Mouse (Mus musculus) adrenal gland, postnatal 10 days (tissue): ENCODE measurements around the gene Etl4. TPM values are rescaled to one million over a fixed set of nuclear protein-coding genes. Genes with fewer than 3 reads are reported as not detected.
A peak's percentile ranks its signal among the peaks of the same experiment; 100 is the strongest.
"Not testable (repeated sequence)": the region's sequence is repeated elsewhere in the genome, so short reads cannot be mapped to it uniquely, and the experiment has no call there.

Source experiments
- DNase-seq: peaks from one replicate; pipeline ENCODE4 v3.0.0; 2021; ENCODE audit warnings: mixed read lengths
- total RNA-seq, 2 experiments: library from RNA; stranded (reverse); gene quantifications; 2 replicates each; pipeline ENCODE4 v1.2.3; 2021

The Etl4 gene
- total RNA-seq, 2 experiments from 2014 or later = 34.0 to 57.7 TPM

DNA sequence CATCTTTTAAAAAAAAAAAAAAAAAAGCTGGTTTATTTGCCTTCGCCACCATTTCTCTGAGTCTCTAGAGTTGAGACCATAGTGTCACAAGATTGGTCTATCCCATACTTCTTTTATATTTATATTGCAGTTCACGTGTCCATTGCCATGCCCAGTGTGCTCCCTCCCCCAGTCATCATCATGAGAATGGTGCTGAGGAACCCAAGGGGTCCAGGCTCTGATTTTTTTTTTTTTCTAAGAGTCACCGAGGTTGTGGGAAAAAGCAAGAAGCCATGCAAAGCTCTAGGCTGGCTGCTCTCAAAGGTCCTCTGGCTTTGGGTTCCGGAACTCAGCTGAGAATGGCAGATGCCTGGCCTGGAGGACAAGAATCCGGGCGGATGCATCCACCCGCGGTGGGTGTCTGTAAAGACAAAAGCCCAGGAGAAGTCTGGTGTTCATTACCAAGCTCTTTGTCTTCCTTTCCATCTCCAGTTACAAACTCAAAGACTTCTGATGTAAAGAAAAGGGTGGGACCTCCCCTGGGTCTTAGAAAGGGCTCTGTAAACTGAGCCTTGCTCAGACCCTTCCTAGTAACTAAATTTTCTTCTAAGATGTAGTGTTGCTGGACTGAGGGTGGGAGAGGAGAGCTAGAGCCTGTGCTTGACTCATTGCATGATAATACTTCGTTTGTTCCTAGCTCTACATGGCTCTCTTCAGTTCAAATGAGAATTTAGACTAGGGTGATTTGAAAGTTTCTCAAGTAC, 745.2 kb downstream of the Etl4 start:
- DNase-seq = no peak

DNA sequence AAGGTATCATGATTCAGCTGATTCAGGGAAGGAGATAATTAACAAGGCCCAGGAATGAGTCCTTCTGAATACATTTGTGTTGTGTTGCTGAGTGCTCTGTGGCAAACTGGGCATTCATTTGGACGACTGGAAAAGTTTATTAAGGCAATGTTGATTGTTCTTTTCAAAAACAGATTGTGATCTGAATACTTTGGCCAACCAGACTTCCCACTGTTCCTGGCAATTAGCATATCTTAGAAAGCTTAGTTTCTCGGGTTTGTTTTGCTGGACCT, 745.7 kb downstream of the Etl4 start:
- no peak for DNase-seq

DNA sequence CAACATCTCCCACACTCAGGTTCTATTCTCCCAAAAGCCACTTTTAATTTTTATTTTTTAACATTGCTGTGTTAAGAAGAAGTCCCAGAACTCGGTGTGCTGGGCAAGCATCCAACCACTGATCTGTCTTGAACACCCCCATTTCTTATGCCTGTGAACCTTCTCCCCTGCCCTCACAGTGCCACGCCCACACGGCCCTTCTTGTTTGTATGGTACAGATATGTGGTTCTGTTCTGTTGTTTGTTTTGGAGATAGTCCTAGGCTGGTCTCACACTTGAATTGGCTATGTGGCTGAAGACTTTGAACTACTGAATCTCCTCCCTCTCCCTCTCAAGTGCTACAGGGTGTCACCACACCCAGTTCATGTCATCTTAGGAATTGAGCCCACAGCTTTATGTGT, 748.3 kb downstream of the Etl4 start:
- DNase-seq = no peak

DNA sequence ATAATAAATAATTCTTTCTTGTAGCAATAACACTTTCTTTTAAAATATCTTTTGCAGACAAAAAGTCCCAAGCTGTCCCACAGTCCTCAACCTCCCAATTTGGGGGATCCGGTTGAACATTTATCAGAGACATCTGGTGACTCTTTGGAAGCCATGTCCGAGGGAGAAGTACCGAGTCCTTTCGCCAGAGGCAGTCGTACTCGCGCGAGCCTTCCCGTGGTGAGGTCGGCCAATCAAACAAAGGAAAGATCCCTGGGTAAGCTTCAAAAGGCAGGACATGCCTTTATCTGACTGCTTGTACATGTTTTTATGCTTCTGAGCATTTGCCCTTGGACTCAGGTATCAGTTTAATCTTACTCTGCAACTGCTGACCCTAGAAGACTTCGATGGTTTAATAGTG, 752.3 kb downstream of the Etl4 start:
- no peak for DNase-seq

DNA sequence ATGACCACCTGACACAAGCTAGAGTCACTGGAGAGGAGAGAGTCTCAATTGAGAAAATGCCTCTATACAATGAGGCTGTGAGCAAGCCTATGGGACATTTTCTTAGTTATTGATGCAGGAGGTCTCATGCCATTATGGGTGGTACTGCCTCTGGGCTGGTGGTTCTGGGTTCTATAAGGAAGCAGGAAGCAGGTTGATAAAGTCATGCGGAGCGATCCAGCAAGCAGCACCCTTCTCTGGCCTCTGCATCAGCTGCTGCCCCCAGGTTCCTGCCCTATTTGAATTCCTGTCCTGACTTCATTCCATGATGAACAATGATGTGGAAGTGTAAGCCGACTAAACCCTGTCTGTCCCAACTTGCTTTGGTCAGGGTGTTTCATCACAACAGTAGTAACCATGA, 753.1 kb downstream of the Etl4 start:
- no peak for DNase-seq

DNA sequence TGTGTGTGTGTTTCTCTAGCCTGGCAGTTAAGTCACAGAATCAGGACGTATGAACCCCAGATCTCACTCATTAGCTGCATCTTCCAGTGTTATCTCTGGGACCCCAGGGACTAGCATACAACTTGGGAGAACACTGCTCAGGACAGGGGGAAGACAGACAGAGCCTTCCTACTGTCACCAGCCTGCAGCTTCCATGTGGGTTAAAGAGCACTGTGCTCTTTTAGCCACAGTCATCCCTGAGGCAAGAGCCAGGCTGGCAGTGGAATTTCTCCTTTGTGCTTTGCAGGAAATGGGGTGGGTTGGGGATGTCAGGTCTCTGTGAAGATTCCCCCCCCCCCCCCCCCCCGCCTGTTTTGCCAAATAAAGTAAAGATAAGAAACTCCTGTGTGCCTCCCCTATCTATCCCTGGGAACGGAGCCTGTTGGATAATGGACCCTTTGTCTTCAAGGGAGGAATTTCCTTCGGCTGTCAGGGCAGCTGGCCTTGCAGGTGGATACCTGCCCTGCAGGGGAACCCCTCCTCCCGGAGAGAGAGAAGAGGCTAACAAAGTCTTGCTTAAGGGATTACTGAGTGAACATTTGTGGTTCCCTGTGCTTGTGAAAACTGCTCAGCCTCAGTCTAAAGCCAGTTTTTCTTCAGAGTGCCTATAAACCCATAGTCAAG, 755.9 kb downstream of the Etl4 start:
- no peak for DNase-seq

DNA sequence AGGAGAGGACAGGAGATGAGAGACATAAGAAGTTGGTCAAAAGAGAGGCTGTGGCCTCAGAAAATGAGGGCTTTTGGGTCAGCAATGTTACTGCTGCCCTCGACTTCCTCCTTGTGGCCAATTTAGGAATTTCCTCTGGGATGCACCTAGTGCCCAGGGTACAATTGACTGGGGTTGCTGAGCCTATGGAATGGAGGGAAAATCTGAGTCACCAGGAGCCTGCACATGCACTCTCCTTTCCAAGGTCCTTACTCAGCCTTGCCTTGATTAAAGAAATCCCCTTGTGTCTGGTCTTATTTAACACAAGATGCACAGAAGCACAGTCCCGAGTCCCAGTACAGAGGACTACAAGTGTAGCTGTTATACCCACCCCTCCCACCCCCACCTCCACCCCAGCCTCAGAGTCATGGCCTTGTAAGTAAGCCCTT, 756.5 kb downstream of the Etl4 start:
- peak; percentile 84 for DNase-seq

DNA sequence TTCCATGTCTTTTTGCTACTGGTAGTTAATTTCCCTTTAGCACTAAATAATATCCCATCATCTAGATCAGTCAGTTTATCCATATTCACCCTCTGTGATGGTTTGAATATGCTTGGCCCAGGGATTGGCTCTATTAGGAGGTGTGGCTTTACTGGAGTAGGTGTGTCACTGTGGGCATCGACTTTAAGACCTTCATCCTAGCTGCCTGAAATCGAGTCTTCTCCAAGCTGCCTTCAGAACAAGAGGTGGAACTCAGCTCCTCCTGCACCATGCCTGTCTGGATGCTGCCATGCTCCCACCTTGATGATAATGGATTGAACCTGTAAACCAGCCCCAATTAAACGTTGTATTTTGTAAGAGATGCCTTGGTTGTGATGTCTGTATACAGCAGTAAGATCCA, 758.3 kb downstream of the Etl4 start:
- DNase-seq = no peak

DNA sequence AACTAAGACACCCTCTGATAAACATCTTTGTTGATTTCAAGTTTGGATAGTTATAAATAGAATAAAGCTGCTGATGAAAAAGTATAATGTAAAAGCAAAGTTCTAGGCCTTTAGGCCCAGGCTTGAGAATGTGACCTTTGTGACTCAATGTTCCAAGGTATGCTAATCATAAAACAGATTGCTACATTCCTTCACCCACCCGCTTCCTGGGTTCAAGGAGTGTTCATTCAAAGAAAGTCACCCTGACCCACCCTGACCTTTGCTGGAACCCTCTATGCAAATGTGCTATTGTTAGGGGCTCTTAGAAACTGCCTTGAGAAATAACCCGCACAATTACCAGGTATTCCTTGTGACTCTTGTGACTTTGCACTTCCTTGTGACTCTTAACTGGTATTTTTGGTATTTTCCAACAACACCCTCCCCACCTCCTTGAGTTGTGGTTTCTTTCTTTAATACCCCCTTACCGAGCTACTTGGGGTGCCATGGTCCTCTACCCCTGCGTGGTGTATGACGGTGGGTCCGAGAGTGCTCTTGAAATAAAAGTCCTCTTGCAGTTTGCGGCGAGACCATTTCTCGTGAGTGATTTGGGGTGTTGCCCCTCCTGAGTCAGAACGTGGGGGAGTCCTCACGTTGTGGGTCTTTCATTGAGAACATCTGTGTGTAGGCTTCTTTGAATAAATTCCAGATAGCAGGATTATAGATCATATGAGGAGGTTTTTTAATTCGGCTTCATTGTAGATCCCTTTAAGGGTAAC, 758.9 kb downstream of the Etl4 start:
- not testable (repeated sequence) for DNase-seq

DNA sequence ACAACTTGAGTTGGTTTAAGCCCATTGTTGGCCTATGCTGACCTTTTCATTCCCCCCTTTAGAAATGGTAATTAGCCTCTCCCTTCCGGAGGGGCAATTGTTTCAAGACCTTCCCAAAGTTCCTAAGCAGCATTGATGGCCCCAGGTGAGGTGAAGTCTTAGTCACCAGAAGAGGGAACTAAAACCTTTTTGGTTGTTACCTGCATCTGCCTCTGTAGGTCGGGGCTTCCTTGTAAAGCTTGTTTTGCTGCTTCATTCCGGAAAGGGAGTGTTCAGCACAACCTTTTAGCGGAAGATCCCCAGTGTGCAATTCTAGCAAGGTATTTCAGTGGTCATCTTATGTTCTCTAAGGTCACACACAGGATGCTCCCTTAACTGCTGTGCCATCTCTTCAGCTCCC, 759.8 kb downstream of the Etl4 start:
- DNase-seq = no peak

DNA sequence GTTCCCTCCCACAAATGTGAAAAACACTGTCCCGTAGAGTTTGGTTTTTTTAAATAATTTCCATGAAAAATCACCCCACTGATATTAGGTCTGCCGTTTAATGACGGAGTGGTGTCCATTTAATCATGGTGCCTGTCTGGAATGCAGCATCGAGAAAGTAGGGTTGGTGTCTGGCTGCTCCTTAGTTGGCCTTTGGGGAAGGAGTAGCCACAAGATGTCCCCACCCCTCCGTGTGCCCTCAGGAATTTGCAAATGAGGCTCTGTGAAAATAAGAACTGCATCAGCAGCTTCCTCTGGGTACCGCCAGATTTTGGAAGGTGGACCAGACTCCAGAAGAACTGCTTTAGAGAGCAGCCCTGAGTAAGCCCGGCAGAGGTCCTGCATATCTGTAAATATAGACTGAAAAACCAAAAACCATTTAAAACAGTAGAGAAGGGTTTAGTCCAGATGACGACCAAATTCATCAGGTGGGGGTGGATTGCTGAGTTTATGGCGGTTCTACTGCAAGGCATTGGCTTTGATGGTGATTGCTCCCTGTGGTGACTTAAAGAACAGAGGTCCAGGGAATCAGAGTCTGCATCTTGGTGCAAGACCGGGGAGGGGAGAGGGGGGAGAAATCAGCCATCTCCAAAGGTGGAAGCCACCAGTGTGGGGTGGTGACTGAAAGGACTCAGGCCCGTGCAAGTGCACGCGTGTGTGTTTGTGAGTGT, 762.1 kb downstream of the Etl4 start:
- no peak for DNase-seq

DNA sequence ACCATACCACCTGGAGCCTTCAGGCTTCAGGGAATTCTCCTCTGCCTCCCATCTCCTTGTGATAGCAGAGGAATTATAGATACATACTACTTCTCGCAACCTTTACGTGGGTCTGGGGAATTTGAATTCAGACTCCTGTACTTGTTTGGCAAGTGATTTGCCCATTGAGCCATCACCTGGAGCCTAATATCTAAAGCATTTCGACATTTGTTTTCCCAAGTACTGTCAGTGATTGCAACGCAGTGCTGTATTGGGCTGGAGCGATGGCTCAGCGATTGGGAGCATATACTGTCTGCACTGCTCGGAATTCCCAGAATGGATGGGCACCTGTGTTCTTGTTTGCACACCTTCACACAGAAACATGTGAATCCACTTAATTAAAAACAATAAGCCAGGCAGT, 762.7 kb downstream of the Etl4 start:
- DNase-seq = no peak

DNA sequence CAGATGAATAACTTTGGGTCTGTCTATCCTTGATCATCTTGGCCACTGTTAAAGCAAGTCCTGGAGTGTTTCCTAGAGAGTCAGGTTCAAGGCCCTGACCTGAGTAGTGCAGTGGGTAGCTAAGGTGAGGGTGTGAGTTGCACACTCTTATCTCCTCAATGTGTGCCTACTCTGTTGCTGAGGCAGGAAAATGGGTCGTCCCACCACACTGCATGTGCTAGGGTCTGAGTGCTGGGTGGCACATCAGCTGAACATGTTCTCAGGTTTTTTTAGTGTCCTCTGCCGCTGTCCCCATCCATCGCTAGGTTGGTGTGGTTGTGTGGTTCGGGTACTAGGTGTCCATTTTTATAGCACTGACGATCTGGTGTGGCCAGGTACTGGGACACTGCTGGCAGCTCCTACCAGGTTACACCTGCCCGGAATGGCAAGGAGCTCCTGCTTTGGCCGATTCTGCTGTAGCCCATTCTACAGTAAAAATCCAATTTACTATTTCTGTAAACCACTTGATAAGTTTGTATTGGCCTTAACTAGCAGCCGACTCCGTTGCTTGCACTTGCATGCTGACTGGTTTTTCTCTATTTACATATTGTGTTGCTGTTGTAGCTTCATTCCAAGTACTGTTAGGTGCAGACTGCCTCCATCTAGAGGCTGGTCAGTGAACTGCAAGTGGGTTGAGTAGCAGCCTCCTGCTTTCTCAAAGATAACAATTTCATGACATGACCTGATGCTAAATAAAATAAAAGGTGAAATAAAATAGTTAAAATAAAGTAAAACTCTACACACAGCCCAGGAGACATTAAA, 763.4 kb downstream of the Etl4 start:
- peak; percentile 76 for DNase-seq

DNA sequence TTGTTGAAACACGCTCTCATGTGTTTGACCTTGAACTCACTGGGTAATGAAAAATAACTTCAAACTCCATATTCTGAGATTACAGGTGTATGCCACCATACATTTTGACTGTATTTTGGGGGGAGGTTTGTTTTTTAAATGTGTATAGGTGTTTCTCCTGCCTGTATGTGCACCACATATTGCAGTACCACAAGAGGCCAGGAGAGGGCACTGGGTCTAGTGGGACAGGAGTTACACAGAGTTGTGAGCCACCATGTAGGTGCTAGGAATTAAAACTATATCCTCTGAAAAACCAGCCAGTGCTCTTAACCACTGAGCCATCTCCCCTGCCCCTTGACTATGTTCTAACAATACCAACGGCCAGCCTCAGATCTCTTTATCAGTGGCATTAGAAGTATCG, 766.8 kb downstream of the Etl4 start:
- no peak for DNase-seq

DNA sequence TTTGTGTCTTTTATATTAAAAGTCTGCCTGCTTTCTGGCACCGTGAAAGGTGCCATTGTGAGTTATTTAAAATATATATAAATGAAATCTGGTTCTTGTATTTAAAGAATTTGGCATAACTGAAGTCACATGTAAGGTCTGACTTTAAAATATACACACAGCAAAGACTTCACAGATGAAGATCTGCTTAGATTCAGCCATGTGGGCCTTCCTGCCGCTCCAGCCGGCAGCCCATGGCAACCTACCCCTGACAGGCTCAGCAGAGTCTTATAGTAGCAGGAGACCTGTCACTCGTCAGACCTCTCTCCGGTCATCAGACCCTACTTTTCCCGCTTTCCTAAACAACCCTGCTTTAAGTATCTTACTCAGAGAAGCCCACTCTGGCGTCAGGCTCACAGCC, 769.2 kb downstream of the Etl4 start:
- DNase-seq = no peak

DNA sequence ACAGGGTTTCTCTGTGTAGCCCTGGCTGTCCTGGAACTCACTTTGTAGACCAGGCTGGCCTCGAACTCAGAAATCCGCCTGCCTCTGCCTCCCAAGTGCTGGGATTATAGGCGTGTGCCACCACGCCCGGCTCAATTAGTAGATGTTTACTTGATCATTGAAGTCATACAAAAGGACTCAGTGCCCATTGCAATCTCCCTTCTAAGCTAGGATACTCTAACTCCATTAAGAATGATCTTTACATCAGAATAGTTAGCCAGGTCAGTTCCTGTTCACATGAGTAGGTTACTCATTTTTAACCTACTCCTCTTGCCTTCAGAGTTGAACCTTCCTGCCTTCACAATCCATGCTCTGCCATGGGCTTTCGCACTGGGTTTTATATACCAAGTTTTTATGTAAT, 772.6 kb downstream of the Etl4 start:
- DNase-seq = not testable (repeated sequence)

DNA sequence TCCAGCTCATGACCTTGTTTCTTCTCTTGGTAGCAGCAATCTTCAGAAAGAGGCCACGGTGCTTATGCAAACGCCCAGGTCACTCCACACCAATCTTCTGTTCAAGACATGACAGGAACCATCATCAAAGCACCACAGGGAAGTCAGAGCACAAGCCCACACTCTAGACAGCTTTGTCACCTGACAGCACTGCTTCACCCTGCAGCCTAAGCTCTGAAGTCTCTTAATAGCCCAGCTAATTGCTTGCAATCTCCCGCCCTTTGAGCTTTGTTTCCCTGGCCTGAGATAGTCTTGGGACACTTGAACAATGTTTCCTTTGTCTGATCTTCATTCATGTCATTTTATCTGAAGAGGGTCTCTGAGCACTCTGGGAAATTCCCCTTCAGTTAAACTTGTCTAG, 779.8 kb downstream of the Etl4 start:
- no peak for DNase-seq

DNA sequence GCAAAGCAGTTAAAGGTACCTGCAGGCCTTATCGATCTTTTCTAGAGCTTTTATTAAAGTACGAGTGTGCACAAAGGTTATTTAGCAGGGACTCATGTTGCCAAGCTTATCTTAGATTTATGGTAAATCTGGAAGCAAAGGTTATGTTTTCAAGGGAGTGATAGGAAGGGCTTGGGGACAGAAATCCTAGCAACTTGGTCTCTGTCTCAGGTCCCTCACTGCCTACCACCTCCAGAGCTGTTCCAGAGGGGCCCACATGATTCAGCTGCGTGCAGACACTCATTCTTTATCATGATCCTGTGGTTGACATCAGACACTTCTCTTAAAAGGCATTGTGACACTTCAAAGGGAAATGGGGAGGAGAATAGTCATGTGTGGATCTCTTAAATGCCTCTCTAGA, 783.3 kb downstream of the Etl4 start:
- no peak for DNase-seq

DNA sequence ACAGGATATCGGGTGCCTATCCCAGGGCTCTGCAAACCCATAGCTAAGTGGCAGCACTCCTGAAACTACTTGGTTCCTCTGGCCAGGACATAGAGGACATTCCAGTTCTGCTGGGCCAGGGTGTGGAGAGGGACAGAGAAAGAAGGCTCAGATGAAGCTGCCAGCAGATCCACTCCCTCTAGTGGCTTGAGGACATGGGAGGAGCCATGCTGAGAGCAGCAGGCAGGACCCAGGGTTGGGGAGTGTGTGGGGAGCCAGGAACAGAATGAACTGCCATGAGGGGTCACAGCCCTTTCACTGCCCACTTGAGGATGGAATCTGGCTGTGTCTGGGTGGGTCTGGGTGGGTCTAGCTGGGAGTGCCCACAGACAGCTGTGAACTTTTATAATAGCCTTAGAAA, 784.2 kb downstream of the Etl4 start:
- DNase-seq = no peak

DNA sequence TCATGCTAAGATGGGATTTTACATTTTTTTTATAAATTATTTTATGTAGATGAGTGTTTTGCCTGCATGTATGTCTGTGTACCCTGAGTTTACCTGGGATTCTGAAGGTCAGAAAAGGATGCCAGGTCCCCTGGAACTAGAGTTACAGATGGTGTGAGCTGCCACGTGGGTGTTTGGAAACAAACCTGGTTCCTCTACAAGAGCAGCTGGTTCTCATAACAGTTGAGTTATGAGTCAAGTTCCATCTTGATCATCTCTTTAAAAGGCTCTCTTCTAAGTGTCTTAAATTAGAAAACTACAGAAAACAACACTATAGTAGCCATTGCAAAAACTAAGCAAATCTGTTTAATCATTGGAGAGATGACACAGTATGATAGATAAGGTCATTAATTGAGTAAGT, 788.1 kb downstream of the Etl4 start:
- DNase-seq = no peak

DNA sequence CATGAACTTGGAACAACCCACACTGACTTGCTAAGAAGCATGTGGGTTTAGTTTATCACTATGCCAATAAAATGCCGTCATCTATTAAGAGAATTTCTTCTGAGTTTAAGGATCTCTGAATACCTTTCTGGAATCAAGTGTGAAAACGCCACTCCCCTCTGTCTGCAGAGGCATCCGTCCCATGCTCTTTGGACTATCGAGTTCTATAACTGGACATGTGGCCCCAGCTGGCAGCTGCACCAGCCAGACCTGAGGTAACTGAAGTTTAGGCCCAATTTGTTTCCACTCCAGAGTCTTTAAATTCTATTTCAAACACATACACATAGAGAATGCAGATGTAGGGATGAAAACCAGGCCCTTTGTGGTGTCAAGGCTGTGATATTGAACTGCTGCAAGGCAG, 795.5 kb downstream of the Etl4 start:
- DNase-seq = no peak

DNA sequence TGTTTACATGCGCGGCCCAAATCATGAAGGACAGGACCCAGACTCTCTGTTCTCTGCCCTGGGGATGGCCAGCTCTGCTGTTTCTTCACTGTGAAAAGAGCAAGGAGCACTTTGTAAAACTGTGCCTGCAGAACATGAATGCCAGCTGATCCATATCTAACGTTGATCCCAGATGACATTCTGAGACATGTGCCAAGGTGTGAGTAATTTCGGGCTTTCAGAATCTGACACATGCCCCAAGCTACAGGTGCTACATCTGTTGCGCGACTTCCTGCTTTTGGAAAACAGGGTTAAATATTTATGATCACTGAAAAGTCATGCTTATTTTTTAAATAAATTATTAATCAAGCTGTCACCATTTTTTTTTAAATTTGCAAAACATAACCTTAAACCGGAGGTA, 801.0 kb downstream of the Etl4 start:
- no peak for DNase-seq
